Mouse (Mus musculus) lung, adult 2 months (tissue): ENCODE measurements around the gene Usb1.

Experiments
- CTCF ChIP-seq: fragments of 200-500 bp; IDR thresholded peaks from 2 replicates; pipeline ENCODE4 v1.5.1; 2011; ENCODE audit warnings: mild to moderate bottlenecking, low read length, control low read depth; ENCODE audit not compliant: insufficient read depth
- POLR2A ChIP-seq: fragments of 200-500 bp; IDR thresholded peaks from 2 replicates; pipeline ENCODE4 v1.6.1; 2011; ENCODE audit warnings: low read depth, mild to moderate bottlenecking, control low read depth, low read length, borderline replicate concordance; ENCODE audit errors: extremely low read depth

- TF ChIP-seq POLR2A (no peak), CTCF (no peak)
Observed at GRCm38 (mm10) chr8:95362272-95362671, 30.2 kb downstream of the Usb1 start.
